Mouse (Mus musculus) cerebellum, postnatal 10 days (tissue): ENCODE results near the gene Vps54.
"Not testable (repeated sequence)": the region's sequence is repeated elsewhere in the genome, so short reads cannot be mapped to it uniquely, and the experiment has no call there.

Experiments used
- DNase-seq, 2 experiments: peaks; one replicate each; pipeline ENCODE4 v3.0.0; 2021; ENCODE audit warnings: mixed read lengths in 2 of 2

Vps54 gene

GRCm38 (mm10) chr11:21239021-21239661, at the start of gene Vps54:
TSS of gene Vps54 (plus strand) at chr11:21239281.
- peak; percentile 74 to 76 for DNase-seq

GRCm38 (mm10) chr11:21191821-21192220, 47.3 kb upstream of the Vps54 start:
- not testable (repeated sequence) for DNase-seq

- DNase-seq = peak; percentile 26 to 33
Measured at GRCm38 (mm10) chr11:21194851-21195250, 44.2 kb upstream of the Vps54 start.

- DNase-seq = no peak
Measured at GRCm38 (mm10) chr11:21209046-21209445, 30.0 kb upstream of the Vps54 start.

GRCm38 (mm10) chr11:21209701-21210100, 29.4 kb upstream of the Vps54 start:
- peak in 1 of 2 experiments; percentile 7 for DNase-seq

- peak; percentile 66 to 83 for DNase-seq
Measured at GRCm38 (mm10) chr11:21217419-21217818, 21.7 kb upstream of the Vps54 start.

GRCm38 (mm10) chr11:21219281-21219680, 19.8 kb upstream of the Vps54 start:
- no peak for DNase-seq

GRCm38 (mm10) chr11:21219851-21220587, 19.1 kb upstream of the Vps54 start:
- DNase-seq = no peak

- no peak for DNase-seq
Measured at GRCm38 (mm10) chr11:21220754-21221153, 18.3 kb upstream of the Vps54 start.

GRCm38 (mm10) chr11:21221396-21221795, 17.7 kb upstream of the Vps54 start:
- DNase-seq = no peak

- no peak for DNase-seq
Measured at GRCm38 (mm10) chr11:21222606-21223207, 16.4 kb upstream of the Vps54 start.

- DNase-seq = no peak
Measured at GRCm38 (mm10) chr11:21223539-21223938, 15.5 kb upstream of the Vps54 start.

- DNase-seq = no peak
Measured at GRCm38 (mm10) chr11:21224041-21224440, 15.0 kb upstream of the Vps54 start.

- no peak for DNase-seq
Measured at GRCm38 (mm10) chr11:21224446-21224845, 14.6 kb upstream of the Vps54 start.

- no peak for DNase-seq
Measured at GRCm38 (mm10) chr11:21224983-21225382, 14.1 kb upstream of the Vps54 start.

GRCm38 (mm10) chr11:21235381-21235780, 3.7 kb upstream of the Vps54 start:
- DNase-seq = no peak

GRCm38 (mm10) chr11:21235821-21236220, 3.3 kb upstream of the Vps54 start:
- DNase-seq = no peak

GRCm38 (mm10) chr11:21236996-21237395, 2.1 kb upstream of the Vps54 start:
- DNase-seq = no peak

- DNase-seq = no peak
Measured at GRCm38 (mm10) chr11:21237474-21238278, 1.4 kb upstream of the Vps54 start.

- peak in 1 of 2 experiments; percentile 75 for DNase-seq
Measured at GRCm38 (mm10) chr11:21238279-21239020, 631 bp upstream of the Vps54 start.

- DNase-seq = no peak
Measured at GRCm38 (mm10) chr11:21239763-21240509, 855 bp downstream of the Vps54 start.

GRCm38 (mm10) chr11:21241351-21241750, 2.3 kb downstream of the Vps54 start:
- DNase-seq = no peak
